Mouse (Mus musculus): ENCODE data around the gene Atg4b. TPM values are rescaled to one million over a fixed set of nuclear protein-coding genes. Genes with fewer than 3 reads are reported as not detected.
"Not testable (repeated sequence)": the region's sequence is repeated elsewhere in the genome, so short reads cannot be mapped to it uniquely, and the experiment has no call there.

Atg4b gene
- polyA plus RNA-seq, 2 experiments from 2014 or later: 87.1 to 104 TPM

DNA sequence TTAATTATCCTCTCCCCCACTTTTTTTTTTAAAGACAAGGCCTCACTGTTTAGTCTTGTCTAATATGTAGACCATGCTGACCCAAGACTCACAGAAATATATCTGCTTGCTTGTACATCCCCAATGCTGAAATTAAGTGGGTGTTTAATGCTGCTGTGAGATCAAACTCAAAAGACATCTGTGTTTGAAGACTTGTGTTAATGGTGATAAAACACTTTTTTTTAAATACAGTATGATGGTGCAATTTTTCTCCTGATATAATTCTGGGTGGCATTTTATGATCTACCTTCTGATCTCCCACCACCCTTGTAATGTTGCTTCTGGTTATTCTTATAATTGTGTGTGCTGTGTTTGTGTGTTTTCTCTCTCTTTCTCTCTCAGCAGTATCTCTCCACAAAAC is 4.9 kb downstream of the Atg4b start:
- no peak for ATAC-seq

DNA sequence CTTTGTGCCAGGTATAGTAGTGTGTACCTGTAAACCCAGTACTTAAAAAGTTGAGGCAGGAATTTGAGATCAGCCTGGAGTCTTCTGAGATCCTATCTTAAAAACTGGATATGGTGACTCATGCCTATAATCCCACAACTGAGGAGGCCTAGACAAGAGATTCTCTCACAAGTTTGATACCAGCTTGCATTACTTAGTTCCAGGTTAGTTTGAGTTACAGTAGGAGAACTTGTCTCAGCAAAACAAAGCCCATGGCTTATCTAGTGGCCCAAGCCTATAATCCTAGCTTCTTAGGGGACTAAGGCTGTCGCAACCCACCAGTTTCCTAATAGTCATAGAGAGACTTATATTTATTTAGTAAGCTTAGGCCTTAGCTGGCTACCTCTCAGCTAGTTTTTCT is 8.8 kb downstream of the Atg4b start:
- no peak for ATAC-seq

DNA sequence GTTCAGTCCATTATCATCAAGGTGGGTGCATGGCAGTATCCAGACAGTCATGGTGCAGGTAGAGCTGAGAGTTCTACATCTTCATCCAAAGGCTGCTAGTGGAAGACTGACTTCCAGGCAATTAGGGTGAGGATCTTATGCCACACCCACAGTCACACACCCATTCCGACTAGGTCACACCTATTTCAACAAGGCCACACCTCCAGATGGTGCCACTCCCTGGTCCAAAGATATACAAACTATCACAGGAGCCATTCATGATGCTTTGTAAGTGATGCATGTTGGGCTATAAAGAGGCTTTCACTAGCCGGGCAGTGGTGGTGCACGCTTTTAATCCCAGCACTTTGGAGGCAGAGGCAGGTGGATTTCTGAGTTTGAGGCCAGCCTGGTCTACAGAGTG is 12.2 kb downstream of the Atg4b start:
- not testable (repeated sequence) for ATAC-seq

DNA sequence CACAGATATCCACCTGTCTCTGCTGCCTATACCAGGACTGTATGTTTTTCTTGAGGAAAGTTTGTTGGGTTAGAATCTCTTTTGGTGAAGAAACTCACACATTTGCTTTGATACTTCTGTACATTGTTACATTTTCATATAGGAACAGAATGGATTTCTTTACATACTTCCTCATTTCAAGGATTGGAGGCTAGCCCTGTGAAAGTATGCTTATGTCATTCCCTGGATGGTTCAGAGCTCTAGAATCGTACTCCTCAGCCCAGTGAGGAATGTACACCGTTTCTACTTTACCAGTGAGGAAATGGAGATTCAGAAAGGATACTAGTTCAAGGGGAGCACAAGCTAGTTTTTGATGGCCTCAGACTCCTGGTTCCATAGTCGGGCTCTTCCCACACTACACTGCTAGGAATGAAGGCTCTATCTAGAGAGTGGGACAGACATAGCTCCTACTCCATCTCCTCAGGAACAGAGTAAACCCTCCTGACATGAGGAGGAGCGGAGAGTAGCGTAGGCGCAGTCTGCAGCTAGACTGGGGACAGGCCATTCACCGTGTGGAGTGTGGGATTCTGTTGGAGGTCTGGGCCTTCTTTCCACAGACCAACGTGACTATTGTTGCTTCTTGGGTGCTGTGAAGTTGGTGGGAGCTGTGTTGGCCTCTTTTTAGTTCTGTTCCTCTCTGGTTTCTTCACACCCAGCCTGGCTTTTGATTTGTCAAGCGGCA is 13.7 kb downstream of the Atg4b start:
- no peak for ATAC-seq

DNA sequence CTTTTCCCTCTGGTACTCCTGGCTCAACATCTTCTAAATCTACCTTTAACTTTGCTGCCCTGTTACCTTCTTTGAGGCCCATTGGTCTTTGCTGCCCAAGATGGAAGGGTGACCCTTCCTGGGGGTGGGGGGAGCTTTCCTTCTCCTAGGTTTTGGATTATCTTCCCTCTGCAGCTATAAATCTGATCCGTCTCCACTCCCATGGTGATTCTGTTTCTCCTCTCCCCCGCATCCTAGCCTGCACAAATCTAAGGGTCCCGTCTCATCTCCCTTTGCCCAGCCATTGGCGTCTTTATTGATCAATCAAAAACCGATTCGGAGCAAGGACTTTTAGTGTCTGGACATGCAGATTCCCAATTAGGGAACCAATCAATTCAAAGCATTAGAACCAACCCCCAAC is 16.3 kb downstream of the Atg4b start:
- ATAC-seq: no peak

DNA sequence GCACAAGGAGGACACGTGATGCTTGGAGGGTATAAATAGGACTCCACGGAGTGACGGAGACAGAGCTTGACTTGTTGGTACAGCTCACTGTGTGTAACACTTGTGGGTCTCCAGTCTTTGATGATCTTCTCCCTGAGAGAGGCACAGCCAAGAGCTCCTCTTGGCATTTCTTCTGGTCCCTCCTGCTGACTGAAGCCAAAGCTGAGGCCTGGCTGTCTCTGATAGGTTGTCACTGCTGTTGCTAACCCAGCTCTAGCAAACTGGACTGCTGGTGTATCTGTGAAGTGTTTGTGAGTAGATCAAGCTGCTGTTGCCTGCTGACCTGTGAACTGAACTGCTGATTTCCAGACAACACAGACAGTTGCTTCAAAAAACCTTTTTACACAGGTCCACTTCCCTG is 18.6 kb downstream of the Atg4b start:
- no peak for ATAC-seq

DNA sequence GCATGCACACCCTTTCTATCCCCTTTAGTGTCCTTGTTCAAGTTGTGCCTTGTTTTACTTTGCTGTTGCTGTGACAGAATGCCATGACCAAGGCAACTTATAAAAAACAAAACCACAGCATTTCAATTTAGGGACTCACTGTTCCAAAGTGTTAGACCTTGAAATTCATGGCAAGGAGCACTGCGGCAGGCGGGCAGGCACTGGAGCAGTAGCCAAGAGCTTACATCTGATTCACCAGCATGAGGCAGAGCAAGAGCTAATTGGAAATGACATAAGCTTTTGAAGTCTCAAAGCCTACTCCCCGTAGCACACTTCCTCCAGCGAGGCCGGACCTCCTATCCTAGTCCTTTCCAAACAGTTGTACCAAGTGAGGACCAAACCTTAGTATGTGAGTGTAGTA is 25.4 kb downstream of the Atg4b start:
- ATAC-seq: no peak

DNA sequence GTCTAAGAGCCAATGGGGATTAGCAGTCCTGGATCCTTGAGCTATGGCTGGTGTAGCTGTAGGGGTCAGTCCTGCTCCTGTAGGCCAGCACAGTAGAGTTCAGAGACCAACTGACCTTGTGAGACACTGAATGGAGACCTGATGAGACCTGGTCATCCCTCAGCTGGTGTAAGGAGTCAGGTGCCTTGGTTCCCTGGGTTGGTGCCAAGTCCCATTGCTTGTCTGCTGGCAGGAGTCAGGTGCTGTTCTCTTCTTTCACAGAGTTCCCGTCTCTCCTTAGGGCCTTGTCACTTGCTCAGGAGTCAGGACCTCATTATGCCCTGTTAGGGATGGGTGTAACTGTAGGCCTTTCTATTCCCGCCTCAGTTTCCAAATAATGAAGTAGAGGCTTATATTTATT is 35.6 kb downstream of the Atg4b start:
- no peak for ATAC-seq

DNA sequence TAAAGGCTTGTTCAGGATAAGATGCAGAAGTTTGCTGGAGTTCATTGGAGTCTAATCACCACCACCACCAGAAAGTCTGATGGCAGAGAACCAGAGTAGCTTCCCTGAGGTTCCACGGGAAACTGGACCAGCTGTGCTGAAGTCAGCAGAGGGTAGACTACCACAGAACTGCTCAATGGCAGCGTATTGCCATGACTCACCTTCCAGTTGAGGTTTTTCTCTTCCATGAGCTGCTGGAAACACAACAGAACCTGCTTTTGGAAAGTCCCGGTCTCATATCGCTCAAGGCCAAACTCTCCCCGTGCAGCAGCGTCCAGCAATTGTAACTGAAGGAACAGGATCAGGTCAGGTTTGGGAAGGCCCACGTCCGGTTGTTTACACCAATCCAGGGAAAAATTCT is 43.2 kb downstream of the Atg4b start:
- no peak for ATAC-seq

DNA sequence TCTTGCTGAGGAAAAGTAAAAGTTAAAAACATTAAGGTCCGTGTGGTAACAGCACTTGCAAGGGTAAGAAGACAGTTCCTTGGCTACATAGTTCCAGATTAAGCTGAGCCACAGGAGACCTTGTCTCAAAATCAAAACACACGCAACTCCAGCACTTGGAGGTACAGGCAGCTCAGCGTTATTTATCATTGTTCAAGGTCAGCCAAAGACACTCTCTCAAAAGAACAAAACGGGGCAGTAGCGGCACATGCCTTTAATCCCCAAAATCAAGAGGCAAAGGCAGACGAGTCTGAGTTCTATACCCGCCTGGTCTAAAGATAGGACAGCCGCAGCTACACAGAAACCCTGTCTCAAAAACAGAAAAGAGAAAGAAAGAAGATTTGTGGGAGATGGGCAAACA is 44.6 kb downstream of the Atg4b start:
- no peak for ATAC-seq

DNA sequence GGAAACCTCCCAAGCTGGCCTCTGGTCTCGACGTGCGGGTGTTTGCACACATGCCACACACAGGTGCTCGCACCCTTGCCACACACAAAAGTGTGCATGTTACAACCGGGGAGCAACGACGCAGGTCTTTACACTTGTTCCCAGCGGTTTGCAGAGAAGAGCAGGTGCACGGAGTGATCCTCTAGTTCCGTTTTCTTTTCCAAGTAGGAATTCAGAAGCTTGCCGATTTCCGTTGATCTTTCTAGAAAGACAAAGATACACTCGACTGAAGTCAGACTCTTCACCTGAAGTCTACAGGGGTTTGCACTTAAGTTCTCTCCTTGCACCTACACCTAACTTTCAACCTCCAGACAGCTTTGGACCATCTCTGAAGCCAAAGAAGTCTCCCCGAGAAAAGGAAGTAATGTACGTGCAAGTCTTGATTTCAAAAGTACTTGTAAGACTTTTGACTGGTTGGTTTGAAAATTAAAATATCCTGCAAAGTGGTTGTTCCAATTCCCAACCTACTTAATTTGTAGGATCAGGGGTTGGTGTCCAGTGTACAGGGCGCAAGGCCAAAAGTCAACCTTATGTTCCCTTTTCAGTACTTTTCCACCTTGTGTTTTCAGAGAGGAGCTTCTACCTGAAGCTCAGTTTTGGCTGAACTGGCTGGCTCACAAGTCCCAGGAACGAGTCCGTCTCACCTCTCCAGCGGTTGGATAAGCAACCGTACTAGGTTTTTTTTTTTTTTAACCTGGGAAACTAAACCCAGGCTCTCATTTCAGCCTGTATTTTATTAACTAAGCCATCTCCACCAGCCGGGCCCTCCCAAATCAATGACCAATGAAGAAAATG is 49.6 kb downstream of the Atg4b start:
- ATAC-seq: no peak

DNA sequence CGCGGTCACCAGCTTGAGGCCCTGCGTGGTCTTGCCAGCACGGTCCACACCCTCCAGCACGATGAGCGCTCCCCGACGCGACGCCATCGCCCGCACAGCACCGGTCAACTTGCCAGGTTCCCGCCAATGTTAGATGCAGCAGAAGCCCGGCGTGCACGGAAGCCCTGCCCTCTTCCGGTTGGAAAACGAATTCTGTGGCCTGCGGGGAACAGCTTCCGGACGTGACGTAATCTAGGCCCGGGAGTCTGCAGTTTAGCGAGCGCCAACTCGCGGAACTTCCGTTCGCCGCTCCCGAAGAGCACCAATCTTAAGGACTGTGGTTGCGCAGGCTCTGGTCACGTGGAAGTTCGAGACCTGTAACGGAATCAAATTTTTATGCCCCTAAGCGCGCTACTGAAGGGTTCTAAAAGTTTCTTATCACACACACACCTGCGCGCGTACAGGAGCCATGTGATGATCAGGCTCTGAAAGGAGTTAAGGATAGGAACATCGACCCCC is 50.5 kb downstream of the Atg4b start, which contains the start of gene Dtymk:
TSS of gene Dtymk (minus strand) at position 194 of the 498 bp plus-strand sequence.
- ATAC-seq: peak; percentile 75

DNA sequence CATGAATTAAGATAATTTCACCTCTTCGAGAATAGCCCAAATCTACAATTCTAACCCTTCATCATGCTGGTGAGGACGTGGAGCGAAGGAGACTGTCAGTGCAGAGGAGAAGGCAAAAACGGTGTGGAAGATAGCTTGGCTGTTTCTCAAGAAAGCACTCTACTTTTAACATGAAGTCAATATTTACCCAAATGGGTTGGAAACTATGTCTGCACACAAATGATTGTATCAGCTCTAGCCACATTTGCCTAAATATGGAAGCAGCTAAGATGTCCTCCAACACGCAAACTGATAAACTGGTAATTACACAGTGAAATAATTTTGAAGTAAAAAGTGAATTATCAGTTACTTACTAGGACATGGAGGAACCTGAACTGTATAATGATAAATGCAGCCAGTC is 51.5 kb downstream of the Atg4b start:
- ATAC-seq: no peak

DNA sequence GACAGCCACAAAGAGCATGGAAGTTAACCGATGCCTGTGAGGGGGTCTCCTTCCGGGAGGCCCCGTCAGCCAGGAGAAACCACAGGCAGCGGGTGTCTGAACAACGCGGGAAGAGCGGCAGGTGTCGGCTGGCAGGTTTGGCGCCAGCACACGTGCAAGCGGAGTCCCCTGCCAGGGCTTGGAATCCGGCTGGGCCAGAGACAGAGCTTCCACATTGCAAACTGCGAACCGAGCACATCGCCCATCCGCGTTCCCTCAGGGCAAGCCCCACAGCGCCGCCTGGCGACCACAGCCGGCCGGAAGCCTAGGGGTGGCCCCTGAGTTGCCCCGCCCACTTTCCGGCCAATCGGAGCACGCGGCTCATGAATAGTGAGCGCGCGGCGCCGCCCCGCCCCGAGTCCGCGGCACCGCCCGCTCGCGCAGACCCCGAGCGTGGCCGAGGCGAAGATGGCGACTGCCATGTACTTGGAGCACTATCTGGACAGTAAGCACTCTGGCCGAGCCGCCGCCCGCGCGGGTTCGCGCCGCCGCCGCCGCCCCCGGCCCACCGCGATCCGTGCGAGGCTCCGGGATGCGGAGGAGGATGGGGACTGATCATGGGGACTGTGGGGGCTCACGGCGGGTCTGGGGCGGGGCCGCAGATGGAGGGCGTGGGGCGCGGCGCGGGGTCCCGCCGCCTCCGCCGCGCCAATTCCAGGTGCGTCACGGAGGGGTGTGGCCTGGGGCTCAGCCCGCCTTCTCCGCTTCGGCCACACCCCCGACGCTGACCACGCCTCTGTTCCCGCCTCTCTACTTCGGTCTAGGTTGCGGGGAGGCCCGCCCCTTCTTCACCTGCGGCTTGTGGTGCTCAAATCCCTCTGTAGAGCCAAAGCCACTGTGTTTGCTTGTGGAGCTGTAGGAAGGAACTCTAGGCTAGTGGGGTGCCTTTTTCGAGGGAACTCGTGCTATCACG is 52.5 kb downstream of the Atg4b start, which contains the start of gene Ing5:
TSS of gene Ing5 (plus strand) at position 410 of the 952 bp plus-strand sequence.
- ATAC-seq: peak; percentile 76

DNA sequence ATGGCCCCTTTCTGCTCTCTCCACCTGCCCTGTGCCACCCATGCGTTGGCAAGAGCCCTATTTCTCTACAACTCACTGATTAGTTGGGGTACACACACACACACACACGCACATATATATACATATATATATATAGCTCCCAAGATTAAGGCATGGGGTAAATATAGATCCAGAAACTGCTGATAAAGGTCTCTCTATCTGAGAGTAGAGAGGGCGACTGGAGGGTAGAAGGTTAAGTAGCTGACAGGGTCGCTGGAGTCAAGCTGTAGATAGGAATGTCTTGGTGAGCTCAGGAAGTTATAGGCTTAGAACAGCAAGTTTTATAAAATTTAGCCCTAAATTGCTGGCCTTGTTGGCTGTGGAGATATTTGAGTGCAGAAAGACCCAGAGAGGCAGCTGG is 53.5 kb downstream of the Atg4b start:
- ATAC-seq: no peak

DNA sequence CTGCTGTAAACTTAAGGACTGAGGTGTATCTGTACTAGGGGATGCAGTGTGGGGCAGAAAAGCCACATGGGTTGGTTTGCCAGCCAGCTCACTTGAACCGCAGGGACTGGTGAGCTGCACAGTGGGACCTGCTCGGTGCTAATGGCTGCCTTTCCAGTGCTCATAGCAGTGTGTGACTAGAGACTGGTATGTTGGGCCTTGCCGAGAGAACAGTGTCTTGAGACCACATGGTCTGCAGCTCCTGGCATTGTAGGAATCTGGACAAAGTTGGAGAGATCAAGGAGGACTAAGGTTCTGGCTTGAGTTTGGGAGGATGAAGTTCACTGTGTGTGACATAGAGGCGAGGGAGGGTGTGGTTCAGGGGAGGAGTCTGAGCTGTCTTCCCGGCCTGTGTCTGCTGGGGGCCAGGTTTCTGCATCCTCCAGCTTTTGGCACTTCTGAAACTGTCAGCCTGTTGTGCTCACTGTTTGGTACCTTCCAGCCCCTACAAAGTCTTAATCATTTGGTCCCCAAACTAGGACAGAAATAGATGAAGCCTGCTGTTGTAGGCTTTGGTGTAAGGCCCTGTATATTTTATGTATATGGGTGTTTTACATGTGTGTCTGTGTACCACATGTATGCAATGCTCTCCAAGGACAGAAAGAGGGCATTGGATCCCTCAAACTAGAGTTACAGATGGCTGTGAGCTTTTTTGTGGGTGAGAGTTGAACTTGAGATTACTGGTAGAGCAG is 54.1 kb downstream of the Atg4b start:
- ATAC-seq: no peak

DNA sequence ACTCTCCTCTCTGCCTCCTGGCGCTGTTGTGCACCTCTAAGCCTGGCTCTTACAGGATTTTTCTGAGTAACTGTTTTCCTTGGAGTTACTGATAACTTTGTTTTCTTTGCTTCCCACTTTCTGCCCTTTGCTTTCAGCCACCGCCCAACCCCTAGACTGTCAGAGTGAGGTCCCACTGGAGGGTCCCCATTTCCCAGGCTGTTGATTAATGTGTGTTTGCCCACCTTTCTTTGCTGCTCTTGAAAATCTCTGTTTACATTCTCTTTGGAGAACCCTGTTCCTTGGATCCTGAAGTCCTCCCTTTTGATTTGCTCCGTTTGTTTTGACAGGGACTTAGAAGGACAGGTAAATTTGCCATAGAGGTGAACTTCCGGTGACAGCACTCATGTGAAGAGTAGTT is 57.6 kb downstream of the Atg4b start:
- ATAC-seq: no peak

DNA sequence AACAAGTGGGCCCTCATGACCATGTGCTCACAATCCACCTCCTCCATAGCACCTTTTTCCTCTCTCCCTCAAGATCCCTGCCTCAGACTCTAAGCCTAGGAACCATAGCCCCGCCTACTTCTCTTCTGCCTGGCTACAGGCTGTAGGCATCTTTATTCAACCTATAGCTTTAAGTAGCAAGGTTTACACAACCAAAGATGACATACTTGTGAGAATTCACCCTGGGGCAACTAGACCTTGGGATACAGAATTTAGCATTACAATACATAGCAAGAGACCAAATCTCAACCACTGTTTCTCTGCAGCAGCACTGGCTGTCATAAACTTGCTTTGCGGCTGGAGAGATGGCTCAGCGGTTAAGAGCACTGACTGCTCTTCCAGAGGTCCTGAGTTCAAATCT is 58.7 kb downstream of the Atg4b start:
- no peak for ATAC-seq

DNA sequence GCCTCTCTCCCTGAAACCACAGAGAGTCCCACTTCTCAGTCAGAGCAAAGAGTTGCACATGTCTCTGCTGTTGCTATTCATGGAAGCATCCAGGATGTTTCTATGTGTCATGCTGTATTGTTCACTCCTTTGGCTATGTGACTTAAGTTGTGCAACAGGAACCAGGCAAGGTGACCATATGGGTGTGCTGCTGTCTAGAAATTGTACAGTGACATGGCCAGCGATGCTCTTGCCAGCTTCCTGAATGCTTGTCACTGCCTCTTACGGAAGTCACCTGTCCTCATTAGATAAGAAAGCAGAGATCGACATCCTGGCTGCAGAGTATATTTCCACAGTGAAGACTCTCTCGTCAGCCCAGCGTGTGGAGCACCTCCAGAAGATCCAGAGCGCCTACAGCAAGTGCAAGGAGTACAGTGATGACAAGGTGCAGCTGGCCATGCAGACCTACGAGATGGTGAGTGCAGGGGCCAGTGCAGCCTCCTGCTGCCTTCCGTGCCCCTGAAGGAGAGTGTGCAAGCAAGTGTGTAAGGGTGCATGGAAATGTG is 60.3 kb downstream of the Atg4b start:
- no peak for ATAC-seq

DNA sequence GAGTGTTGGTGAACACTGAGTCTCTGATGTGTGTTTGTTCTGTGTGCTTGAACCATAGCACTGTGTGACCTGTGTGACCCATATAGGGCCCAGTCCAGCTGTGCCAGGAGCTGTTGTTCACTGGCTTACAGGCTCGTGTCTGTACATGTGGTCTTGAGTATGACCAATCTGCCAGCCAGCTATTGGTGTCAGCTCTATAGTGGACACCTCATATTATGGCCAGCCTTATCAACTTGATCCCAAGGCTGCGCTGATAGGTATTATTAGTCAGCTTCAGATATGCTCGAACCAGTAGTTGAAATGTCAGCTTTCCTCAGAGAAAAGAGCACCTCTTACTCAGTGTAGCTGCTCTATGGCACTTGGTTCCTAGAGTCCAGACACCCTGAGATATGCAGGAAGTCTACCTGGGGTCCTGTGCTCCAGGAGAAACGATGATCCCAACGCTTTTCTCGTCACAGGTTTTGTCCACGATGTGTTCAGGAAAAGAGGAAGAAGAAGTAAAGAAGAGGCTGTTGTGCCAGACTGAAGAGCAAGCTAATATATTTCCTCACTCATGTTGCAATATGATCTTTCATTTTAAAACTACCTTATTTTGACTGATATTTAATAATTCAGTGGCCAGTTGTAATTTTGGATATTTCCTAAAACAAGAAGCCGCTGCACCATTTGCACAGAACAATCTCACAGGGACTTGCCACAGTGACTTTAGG is 66.7 kb downstream of the Atg4b start:
- ATAC-seq: no peak

DNA sequence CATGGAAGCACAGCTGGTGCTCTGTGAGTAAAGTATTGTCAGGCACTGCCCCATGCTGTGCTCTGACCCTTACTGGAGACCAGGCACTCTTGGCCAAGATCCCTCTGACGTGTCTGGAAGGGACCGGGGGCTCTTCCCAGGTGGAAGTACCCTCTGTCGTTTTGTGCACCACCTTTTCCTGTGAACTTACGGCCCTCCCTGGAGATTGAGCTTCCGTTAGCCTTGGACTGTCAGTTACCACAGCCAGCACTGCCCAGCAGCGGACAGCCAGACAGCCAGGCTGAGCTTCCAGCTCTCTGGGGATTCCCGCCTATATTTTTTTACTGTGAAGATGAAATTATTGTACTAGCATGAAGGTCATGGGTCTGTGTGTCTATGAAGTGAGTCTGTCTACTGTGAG is 67.4 kb downstream of the Atg4b start:
- no peak for ATAC-seq
